Mouse (Mus musculus): ENCODE measurements around the gene Trip13.

GRCm38 (mm10) chr13:73960117-73960652 is 22.6 kb upstream of the Trip13 start:
- no peak for TF ChIP-seq REST (IDR thresholded peaks at IDR 0.05; ENCODE audit: insufficient read depth, insufficient read length)
- TF ChIP-seq USF1 (IDR thresholded peaks at IDR 0.05; ENCODE audit: low read depth), result no peak
- no peak for TF ChIP-seq TCF12 (IDR thresholded peaks at IDR 0.05; ENCODE audit: insufficient read depth, poor library complexity, severe bottlenecking)
- TF ChIP-seq MAX (IDR thresholded peaks at IDR 0.05; ENCODE audit: low read depth), result no peak
- TF ChIP-seq E2F4 (IDR thresholded peaks at IDR 0.05; ENCODE audit: insufficient read depth), result no peak
- no peak for TF ChIP-seq SRF (IDR thresholded peaks at IDR 0.05; ENCODE audit: control insufficient read depth, insufficient read length, low read depth)
- no peak for TF ChIP-seq CEBPB (IDR thresholded peaks at IDR 0.05; ENCODE audit: insufficient read depth, poor library complexity, severe bottlenecking)
- TF ChIP-seq POLR2A (IDR thresholded peaks at IDR 0.05; ENCODE audit: insufficient read length, low read depth), result no peak
